Mouse (Mus musculus): ENCODE results near the gene Gm42421.

Gm42421 gene

GRCm38 (mm10) chr5:143927875-143928274 lies at the start of gene Gm42421:
Gene Gm42421, plus strand, starts transcription at chr5:143928175.
- DNase-seq: no peak

- DNase-seq: no peak
Measured at GRCm38 (mm10) chr5:143885274-143885673, 42.7 kb upstream of the Gm42421 start.

GRCm38 (mm10) chr5:143890741-143891140 lies 37.2 kb upstream of the Gm42421 start:
- DNase-seq: no peak

DNA sequence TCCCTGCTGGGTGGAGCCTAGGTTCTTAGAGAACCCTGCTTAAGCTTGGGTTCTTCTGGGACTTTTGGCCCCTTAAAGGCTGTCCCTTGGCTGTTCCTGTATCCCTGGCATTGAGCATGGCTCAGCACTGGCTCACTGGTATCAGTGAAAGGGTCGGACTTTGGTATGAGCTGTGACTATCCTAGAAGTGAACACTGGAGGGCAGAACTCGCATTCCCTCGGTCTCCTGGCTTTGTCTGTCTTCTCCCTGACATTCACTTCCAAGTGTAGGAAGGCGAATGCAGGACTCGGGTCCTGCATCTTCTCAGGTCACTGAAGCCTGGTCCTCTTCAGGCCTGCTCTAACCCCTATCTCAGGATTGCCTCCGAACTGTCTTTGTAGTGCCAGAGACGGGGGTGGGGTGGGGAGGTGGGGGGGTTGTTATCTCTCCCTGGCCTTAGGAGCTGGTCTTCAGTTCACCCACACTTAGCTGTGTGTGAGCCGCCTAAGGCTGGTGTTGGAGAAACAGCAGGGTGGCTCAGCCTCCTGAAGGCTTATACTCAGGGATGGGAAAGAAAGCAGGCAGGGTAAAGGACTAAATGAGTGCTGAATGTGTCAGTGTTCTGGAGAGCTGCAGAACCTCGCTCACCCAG lies 35.6 kb upstream of the Gm42421 start:
- DNase-seq: no peak

- DNase-seq: no peak
Measured at GRCm38 (mm10) chr5:143893396-143893795, 34.6 kb upstream of the Gm42421 start.

DNA sequence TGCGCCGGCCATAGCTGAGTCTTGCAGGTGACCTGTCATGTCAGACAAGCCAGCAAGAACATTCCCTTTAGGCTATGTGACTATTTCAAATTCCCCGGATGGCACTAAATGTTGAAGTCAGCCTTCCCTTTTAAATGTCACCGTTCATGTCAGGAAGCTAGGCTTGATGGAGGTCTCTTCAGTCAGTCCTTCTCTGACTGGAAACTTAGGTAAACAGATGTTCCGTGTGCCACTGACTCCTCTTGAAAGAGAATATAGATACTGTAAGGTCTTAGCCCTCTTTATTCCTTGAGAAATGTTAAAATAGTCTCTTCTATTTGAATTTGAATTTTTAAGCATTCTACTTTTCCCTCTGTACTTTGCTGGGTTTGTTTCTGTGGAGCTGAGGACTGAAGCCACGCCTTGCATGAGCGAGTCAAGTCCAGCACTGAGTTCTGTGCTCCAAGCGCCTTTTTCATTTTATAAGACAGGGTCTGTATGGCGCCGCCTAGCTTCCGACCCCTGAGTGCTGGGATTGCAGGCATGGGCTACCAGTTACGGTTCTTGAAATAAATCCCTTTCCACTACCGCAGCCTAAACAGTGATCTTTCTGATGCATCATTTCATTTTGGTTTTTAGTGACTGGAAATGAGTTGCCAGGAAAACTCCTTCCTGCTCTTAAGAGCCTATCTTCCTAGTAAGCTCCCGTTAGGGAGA lies 30.2 kb upstream of the Gm42421 start, which contains the start of gene Ankrd61:
Gene Ankrd61 (minus strand): TSS at position 51 of the 696 bp plus-strand sequence.
- DNase-seq: no peak

DNA sequence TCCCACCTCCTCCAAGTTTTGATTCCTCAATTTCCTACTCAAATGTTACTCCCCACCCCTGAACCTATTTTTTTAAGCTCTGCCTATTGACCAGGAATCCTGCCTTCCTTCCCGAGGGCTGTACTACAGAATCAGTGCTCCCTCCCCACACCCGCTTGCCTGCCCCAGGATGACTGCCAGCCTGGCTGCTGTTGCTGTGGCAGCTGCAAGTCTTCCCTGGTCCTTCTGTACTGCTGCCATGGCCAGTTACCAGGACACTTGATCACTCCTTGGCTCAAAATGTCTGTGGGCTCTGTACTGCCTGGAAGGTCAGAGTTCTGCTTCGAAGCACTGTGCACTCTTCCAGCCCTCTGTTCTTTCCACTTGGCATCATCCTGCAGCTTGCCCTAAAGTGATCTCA lies 25.9 kb upstream of the Gm42421 start:
- no peak for DNase-seq

- no peak for DNase-seq
Measured at GRCm38 (mm10) chr5:143903813-143904212, 24.2 kb upstream of the Gm42421 start.

DNA sequence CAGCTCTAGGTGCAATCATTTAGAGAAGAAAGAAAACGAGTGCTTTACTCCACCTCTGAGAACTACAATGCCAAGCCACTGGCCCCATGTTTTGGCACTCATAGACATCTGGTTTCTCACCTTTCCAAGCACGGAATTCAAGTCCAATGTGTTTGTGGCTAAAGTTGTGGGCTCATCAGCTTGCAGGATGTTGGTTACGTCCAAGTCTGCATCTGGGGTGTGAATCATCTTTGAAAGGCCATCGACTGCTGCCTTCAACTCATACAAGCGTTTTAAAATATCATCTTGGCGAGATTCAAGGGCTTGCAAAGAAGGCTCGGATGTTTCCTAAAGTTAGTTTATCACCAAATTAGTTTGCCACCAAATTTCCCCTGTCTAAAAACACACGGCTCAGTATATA lies 21.5 kb upstream of the Gm42421 start:
- no peak for DNase-seq

DNA sequence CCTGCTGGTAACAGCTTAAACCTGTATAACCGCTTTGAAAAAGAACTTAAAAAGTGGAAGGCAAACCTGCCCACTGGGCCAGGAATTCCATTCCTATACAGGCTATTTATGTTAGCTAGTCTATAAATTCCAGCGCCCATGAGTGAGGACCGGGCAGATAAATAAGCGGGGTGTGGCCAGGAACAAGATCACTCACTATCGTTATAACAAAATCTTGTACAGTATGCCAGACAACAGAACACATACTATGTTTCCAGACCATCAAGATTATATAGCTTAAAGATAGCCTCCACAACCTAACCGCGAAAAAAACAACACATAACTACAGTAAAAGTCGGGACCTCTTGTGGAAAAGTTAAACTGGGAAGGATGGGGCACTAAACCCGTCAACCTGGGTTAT lies 19.0 kb upstream of the Gm42421 start:
- peak; percentile 9 for DNase-seq

GRCm38 (mm10) chr5:143909417-143910400 lies 18.3 kb upstream of the Gm42421 start, which contains the start of the genes Aimp2 and Pms2:
Gene Aimp2, minus strand, starts transcription at chr5:143909847.
Gene Pms2, plus strand, starts transcription at chr5:143909964.
- peak; percentile 99 for DNase-seq

- DNase-seq: no peak
Measured at GRCm38 (mm10) chr5:143916221-143916620, 11.8 kb upstream of the Gm42421 start.

- peak; percentile 46 for DNase-seq
Measured at GRCm38 (mm10) chr5:143917418-143917817, 10.6 kb upstream of the Gm42421 start.

DNA sequence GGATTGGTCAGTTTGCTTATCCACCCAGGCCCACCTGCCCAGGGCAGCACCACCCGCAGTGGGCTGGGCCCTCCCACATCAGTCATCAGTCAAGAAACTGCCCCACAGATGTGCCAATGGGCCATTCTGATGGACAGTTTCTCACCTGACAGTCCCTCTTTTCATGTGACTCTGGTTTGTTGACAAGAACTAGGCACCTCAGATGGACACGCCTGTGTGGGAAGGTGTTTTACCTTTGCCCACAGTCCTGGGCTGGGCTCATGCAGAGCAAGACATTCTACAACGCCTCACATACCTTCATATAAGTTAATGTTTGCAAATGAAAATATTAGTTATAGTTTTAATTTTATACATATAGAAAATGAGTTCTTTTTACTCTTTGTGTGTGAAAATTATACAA lies 9.9 kb upstream of the Gm42421 start:
- DNase-seq: no peak

DNA sequence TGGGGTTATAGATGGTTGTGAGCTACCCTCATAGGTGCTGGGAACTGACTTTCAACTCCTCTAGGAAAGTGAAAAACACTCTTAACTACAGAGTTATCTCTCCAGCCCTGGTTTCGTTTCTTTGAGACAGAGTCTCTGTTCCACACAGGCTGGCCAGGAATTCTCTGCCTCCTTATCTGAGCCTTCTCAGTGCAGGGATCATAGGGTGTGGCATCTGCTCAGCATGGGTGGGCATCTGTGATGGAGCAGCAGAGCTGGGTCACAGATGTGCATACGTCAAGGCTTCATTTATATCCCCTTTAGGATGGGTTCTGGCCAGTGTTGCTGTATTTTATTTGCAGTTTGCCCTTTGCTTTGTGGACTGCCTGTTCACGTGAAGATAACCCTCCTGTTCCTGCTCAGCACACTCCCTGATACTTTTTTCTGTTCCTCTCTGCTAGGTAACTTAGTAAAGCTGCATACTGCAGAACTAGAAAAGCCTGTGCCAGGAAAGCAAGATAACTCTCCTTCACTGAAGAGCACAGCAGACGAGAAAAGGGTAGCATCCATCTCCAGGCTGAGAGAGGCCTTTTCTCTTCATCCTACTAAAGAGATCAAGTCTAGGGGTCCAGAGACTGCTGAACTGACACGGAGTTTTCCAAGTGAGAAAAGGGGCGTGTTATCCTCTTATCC lies 3.1 kb upstream of the Gm42421 start:
- DNase-seq: no peak

DNA sequence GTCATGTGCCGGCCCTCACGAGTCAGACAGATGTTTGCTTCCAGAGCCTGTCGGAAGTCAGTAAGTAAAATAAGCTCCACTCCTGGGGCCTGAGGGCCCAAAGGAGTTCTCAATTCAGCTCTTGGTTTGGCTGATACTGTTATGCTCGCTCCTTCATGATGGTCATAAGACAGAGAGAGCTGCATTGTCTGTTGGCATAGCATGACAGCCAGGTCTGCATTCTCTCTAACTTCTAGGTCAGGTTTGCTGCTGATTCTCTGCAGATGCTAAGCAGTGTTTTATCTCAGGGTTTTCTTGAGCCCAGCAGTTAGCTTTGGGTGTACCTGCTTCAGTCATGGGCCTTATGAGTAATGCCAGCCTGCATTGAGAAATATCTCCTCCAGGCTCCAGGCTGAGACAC lies 1.3 kb downstream of the Gm42421 start:
- no peak for DNase-seq

- DNase-seq: no peak
Measured at GRCm38 (mm10) chr5:143930656-143931055, 2.7 kb downstream of the Gm42421 start.

GRCm38 (mm10) chr5:143931863-143932580 lies 4.0 kb downstream of the Gm42421 start:
- no peak for DNase-seq

DNA sequence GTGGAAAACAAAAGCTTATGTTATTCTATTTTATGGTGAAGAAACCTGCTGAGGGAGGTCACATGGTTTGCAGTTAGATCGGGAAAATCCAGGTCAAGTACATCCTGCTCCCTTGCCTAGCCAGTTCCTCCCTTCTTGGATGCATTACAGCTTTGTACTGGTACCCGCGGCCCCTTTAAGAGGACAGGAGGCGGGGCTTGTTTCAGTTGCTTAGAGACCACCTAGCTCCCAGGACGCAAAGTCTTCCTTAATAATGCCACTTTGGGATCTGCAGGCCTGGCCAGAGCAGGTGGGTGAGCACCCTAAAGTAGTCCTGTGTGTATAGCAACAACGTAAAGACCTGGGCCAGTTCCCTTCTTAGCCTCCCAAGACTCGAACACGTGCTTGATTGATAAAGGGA lies 4.9 kb downstream of the Gm42421 start, which contains the start of gene Rsph10b:
Gene Rsph10b (plus strand): TSS at position 205 of the 400 bp plus-strand sequence.
- peak; percentile 41 for DNase-seq

DNA sequence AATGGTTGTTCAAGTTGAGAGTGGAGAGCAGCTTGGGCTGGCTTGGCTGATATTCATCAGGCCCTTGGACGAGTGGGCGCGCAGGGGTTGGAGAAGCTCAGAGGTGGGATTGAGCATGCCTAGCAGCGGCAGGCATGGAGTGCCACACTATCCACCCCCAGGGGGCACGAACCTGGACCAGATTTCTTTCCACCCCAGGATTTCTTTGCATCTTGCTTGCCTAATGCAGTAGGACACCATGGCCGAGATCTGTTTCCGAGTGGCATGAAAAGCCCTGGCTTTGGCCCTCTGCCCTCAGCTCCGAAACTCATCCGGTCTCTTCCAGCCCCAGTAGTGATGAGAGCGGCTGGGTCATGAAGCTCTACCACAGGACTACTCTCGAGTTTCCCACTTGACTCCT lies 5.4 kb downstream of the Gm42421 start:
- DNase-seq: no peak

GRCm38 (mm10) chr5:143933875-143934274 lies 5.9 kb downstream of the Gm42421 start:
- no peak for DNase-seq

DNA sequence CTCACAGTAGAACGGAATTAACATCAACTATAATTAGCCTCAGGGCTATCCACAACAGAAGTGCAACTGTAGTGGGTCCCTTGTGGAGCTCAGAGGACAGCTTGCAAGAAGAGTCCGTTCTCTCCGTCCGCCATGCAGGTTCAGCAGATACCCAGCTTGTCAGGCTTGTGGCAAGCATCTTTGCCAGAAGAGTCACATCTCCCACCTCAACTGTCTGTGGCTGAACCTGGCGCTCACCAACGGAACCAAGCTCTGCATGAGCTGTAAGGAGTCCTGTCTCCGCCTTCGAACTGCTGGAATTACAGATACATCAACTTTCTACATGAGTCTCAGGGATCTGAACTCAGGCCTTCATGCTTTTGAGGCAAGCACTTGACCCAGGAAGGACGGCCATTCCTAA lies 8.2 kb downstream of the Gm42421 start:
- no peak for DNase-seq

Measured in embryo, embryonic 11 days (tissue).